Comparison of ENCODE assay signal across 15 mouse cellular contexts in genomic region chr12:119155566-119155965, GRCm38 (mm10).
DNase-seq lines count a peak whose midpoint lies in the region; ATAC-seq and TF ChIP-seq lines count a peak whose summit lies in the region.
"Had no signal": no experiment of that assay in that cellular context is flagged by ENCODE, and none has a peak within 500 bp of the region (broad histone marks: within the 10 kb centered on the region; RNA-seq: fewer than 3 reads in every experiment).

No protein-coding gene starts in this region.

- no peak overlapping the region for H3K4me3 ChIP-seq in limb, embryonic 14.5 days (replicated peaks; ENCODE audit: low read length)
- H3K4me3 ChIP-seq in limb, embryonic 10.5 days, result no peak overlapping the region
- H3K4me3 ChIP-seq: hindbrain, embryonic 12.5 days; neural tube, embryonic 12.5 days had no signal

- TF ChIP-seq POLR2A in limb, embryonic 14.5 days (IDR thresholded peaks at IDR 0.05; ENCODE audit: borderline replicate concordance, extremely low read depth, insufficient read depth, insufficient read length), result no peak

- intact Hi-C loops in heart, postnatal 14 days (cut with DNase I), result no loop called here

- H3K36me3 ChIP-seq in limb, embryonic 14.5 days (ENCODE audit: control insufficient read depth, insufficient read depth, low read length), result no peaks in the 10 kb centered on the region
- no peaks in the 10 kb centered on the region for H3K36me3 ChIP-seq in limb, embryonic 10.5 days
- H3K36me3 ChIP-seq: neural tube, embryonic 12.5 days had no signal

- no peak overlapping the region for H3K9ac ChIP-seq in limb, embryonic 14.5 days (ENCODE audit: low read depth, low read length, severe bottlenecking)
- H3K9ac ChIP-seq: forebrain, postnatal 0 days; hindbrain, embryonic 12.5 days; neural tube, embryonic 12.5 days had no signal

- WGBS in limb, embryonic 14.5 days, result 55% methylated on average over 4 of the region's 4 CpGs
- WGBS in limb, embryonic 10.5 days, result 84% methylated on average over 4 of the region's 4 CpGs

- H3K4me1 ChIP-seq in limb, embryonic 14.5 days (ENCODE audit: control insufficient read depth, insufficient read depth, low read length), result no peaks in the 10 kb centered on the region
- H3K4me1 ChIP-seq in limb, embryonic 10.5 days, result no peaks in the 10 kb centered on the region
- H3K4me1 ChIP-seq: hindbrain, embryonic 12.5 days; neural tube, embryonic 12.5 days had no signal

- H3K27me3 ChIP-seq in limb, embryonic 14.5 days (ENCODE audit: control insufficient read depth, insufficient read depth, low read length), result no peaks in the 10 kb centered on the region
- no peaks in the 10 kb centered on the region for H3K27me3 ChIP-seq in limb, embryonic 10.5 days (ENCODE audit: low read depth, poor library complexity, severe bottlenecking)
- H3K27me3 ChIP-seq: hindbrain, embryonic 12.5 days; neural tube, embryonic 12.5 days had no signal

- H3K27ac ChIP-seq in limb, embryonic 14.5 days (replicated peaks; ENCODE audit: low read depth, low read length), result no peak overlapping the region
- H3K27ac ChIP-seq in limb, embryonic 10.5 days, result no peak overlapping the region
- H3K27ac ChIP-seq: hindbrain, embryonic 12.5 days; macrophage; neural tube, embryonic 12.5 days had no signal

- peak; percentile 29 for DNase-seq in gastrocnemius, adult 18-20 months (ENCODE audit: low spot score)
- DNase-seq in gastrocnemius, postnatal 25 days, result no peak
- peak; percentile 18 for DNase-seq in limb, embryonic 14.5 days (ENCODE audit: low spot score)
- no peak for DNase-seq in limb, embryonic 10.5 days (ENCODE audit: low spot score)
- DNase-seq in heart, postnatal 14 days, result peak; percentile 22 to 43
- peak; percentile 71 for DNase-seq in lung, postnatal 36 days
- DNase-seq in layer of hippocampus, postnatal 25 days (ENCODE audit: extremely low spot score in 1 of 2, low spot score in 1 of 2), result no peak
- DNase-seq: forebrain, postnatal 0 days; kidney, adult 9 months; midbrain, embryonic 14.5 days; retina, postnatal 1 day; thymus, adult 2 months had no signal

- no peaks in the 10 kb centered on the region for H3K9me3 ChIP-seq in limb, embryonic 14.5 days (ENCODE audit: control insufficient read depth, low read length)
- H3K9me3 ChIP-seq in limb, embryonic 10.5 days (replicated peaks), result no peaks in the 10 kb centered on the region
- H3K9me3 ChIP-seq: hindbrain, embryonic 12.5 days; neural tube, embryonic 12.5 days had no signal

- H3K4me2 ChIP-seq in limb, embryonic 14.5 days (replicated peaks; ENCODE audit: low read depth, low read length, severe bottlenecking), result no peak overlapping the region
- H3K4me2 ChIP-seq: hindbrain, embryonic 12.5 days; neural tube, embryonic 12.5 days had no signal

- ATAC-seq in limb, embryonic 14.5 days (ENCODE audit: low FRiP score, low read depth), result no peak
- ATAC-seq: forebrain, postnatal 0 days had no signal

Comparison
In these comparisons a context has a peak if more than half of its experiments do, and no peak if none do; other contexts are left out.
1. DNase-seq: peak in gastrocnemius, adult 18-20 months (single experiment), limb, embryonic 14.5 days (single experiment), heart, postnatal 14 days (2 of 2) and lung, postnatal 36 days (single experiment); none in gastrocnemius, postnatal 25 days (single experiment), limb, embryonic 10.5 days (single experiment) and layer of hippocampus, postnatal 25 days (0 of 2).